Mouse (Mus musculus): ENCODE data around the gene Mpp6.

DNA sequence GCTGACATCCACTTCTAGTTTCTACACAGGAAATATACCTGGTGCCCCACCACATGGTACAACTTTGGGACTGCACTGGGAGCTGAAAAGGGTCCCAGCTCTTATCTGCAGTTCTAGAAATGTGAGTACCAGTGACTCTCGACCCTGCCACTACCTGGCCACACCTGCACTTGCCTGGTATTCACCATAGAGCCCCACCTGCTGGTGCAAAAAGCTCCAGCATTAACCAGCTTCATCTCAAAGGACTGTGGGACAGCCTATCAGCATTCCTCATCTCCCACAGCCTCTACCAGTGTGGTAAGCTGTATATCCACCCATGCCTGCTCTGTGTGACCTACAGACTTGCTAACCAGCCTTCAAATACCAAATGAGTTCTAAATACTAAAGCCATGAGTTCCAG, 122.9 kb downstream of the Mpp6 start:
- TF ChIP-seq GATA1 (IDR thresholded peaks at IDR 0.05; ENCODE audit: low read length) = no peak
- no peak for TF ChIP-seq TAL1 (IDR thresholded peaks at IDR 0.05; ENCODE audit: low read length)

Data from erythroblast, embryonic 14.5 days (primary cell).